Mouse (Mus musculus): ENCODE measurements around the gene Chchd5.

Chchd5 gene

DNA sequence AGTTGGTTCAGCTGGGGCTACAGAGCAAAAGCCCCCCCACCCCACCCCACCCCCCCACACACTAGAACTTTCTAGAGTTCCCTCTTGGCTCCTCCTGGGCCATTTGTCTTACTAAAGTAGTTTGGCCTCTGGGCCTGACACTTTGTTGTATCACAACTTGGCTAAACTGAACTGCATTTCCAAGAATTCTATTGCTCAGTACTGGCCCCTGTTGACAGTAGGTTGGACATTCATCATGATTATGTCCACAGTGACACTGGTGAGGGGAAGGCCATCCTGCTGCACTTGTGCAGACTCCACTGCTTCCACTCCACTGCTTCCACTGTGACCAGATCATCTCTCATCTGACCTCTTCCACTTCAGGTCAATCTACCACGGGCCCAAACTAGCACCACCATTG lies 23.3 kb downstream of the Chchd5 start:
- DNase-seq (ENCODE audit: extremely low spot score): no peak

DNA sequence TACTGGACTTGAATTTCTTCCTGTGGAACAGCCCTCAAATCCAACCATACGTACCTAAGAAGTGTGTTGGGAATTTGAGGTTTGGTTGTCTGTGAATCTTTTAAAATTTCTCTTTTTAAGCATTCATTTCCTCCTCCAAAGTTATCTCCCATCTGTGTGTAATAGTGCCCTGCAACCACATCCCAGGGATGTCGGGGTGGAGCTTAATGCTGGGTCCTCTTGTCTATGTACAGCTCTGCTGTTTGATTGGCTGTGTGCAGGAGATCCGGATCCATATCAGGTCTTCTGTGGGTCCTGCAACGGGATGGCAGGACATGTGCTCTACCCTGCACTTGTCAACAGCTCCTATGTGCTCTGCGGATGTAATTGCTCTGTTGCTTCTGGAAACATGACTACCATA lies 35.3 kb downstream of the Chchd5 start:
- DNase-seq (ENCODE audit: extremely low spot score): no peak

DNA sequence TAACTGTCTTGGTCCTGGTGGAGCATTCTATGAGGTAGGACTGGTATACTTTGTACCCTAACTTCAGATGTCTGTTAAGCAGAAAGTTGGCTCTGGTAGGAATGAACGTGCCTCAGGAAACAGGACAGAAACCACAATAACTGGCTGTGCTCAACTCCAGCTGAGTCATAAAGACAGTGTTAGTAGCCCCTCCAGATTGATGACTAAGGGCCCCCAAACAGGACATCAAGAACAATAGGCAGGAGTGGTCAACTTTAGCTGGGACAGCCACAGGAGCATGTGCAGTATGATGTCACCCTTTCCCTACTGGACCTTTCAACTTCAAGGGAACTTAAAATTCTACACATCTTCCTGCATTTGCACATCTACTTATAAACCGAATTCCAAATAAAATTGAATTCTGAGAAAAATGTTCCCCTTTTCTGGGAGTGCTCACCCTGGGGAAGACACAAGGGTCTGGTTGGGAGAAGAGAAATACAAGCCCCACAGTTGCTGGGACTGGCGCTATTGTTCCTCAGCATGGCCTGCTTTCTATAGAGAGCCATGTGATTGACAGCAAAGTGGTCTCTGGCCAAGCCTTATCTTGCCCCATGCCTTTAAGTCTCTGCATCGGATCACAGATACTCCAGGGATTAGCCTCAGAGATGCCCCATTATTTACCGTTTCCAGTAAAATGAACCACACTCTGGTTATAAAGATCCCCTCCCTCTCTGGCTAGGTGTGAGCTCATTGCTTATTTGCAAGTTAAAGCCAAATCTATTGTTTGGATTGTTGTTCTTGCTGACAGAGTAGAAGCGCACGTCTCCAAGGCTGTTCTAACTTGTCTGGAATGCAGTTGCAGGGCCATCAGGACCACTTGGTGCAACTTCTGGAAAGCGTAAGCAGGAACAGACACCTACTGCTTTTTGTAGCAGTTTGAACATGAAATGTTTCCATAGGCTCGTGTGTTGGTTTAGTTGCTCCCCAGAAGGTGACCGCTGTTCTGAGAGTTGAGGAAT lies 37.3 kb downstream of the Chchd5 start:
- DNase-seq (ENCODE audit: extremely low spot score): no peak

DNA sequence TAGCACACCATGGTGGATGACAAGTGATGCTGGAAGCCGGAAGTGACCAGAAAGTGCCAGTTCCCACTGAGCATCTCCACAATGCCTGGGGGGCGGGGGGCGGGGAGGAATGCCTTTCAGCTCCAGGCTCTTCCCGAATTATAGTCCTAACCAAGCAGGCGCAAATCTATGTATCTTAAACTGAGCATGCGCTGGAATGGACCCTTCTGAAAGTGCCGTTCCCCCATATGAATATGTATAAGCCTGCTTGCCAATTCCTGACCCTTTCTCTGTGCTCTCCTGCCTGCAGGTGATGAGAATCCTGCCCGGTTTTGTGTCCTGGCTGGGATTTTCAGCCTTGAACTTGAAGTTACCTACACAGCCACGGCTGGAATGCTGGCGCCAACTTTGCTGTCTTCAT lies 43.9 kb downstream of the Chchd5 start:
- no peak for DNase-seq (ENCODE audit: extremely low spot score)

DNA sequence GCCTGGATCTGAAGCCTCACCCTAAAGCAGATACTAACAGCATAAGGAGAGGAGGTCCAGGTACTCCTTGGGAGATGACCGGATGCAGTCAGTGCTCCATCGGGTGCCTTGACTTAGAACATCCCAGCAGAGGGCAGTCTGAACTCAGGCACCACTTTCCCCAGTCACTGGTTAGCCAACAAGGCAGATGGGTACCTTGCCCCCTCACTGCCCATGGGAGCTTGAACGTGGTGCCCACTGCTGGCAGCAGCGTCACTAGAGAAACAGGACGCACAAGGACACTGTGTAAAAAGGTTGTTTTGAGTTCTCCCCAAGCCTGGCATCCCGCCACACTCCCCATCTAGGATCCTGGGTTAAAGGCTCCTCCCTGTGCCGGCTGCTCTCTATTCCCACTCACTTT lies 45.0 kb downstream of the Chchd5 start:
- DNase-seq (ENCODE audit: extremely low spot score): peak; percentile 34

DNA sequence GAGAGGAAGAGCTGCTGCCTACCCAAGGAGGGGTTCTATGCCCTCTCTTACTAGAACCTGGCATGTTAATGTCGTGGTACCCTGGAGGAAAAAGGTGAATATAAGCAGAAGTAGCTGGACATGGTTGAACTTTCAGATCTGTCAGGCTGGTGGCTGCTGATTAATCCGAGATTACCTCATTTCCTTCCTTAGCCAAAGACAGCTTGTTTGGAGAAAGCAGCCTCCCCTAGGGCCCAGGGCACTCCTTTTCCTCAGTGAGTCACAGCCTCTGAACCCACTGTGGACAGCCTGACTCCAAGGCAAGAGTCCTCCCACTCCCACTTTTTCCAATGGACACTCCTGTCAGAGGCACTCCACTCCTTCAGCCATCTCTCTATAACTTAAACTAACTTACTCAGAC lies 46.1 kb downstream of the Chchd5 start:
- DNase-seq (ENCODE audit: extremely low spot score): no peak

DNA sequence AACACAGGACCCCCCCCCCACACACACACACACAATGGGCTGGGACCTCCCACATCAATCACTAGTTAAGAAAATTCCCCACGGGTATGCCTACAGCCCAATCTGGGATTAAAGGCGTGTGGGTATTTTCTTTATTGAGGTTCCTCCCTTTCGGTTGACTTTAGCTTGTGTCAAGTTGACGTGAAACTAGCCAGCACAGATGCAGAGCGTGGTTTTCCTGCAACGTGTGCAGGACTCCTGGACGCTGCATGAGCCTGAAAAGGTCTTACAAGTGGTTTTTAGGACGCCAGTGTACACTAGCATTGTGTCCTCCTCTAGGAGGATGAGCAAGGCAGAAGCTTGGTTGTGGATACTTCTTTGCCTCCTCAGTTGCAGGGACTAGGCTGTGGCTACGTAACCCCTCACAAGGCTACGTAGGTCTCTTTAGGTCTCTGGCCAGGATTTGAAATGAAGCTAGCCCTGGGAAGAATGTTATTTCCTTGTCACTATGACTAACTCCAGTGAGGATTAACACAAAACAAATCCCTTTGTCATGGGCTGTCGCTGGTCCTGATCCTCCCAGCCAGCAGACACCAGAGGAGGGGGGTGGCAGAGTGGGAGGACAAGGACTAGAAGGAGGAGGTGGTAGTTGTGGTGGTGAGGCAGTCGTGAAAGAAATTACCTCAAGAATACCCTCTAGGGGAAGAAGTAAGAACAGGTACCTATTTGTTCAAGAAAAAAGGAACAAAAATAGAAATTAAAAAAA lies 47.3 kb downstream of the Chchd5 start:
- no peak for DNase-seq (ENCODE audit: extremely low spot score)

DNA sequence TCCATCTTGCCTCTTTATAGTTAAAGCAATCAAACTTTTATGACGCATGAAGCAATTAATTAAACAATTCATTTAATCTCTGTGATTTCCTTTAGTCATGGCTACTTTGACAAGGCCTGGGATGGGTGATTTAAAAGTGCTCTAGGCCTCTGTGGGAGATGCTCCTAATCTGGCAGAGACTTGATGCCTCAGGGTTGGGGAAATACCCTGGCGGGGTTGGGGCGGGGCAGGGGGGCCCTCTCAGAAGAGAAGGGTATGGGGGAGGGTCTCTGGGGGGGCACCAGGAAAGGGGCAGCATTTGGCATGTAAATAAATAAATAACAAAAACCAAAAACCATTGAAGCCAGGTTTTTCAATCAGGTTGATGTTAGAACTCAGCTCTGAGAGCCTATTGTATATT lies 48.2 kb downstream of the Chchd5 start:
- DNase-seq (ENCODE audit: extremely low spot score): no peak

DNA sequence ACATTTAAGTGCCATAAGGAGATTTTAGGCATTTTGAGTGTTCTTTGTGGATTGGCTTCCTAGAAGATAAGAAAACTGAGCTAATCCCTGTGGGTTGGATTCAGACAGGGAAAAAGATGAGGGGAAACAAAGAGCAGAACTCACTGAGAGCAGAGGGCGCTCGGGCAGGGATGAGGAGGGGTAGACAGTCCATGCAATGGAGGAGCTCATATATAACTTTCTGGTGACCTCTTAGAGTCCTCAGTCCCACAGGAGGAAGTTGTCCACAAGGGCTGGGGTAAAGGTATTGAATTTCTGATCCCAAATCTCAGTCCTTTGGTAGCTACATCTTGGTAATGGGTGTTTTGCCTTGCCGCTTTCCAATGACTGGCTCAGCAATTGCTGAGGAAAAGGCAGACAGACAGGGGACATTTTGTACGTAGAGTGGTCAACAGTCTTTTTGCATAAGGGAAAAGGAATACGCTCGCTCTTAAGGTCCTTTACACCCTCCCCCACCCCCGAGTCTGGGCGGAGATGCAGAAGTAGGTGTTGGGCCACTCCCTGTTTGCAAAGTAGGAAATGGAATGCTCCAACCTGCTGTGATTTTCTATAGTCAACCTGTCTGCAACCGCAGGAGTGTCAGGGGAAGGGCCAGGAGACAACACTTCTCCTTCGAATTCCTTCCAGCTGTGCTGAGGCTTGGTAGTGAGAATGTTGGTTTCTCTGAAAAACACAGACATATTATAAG lies 48.8 kb downstream of the Chchd5 start:
- DNase-seq (ENCODE audit: extremely low spot score): no peak

DNA sequence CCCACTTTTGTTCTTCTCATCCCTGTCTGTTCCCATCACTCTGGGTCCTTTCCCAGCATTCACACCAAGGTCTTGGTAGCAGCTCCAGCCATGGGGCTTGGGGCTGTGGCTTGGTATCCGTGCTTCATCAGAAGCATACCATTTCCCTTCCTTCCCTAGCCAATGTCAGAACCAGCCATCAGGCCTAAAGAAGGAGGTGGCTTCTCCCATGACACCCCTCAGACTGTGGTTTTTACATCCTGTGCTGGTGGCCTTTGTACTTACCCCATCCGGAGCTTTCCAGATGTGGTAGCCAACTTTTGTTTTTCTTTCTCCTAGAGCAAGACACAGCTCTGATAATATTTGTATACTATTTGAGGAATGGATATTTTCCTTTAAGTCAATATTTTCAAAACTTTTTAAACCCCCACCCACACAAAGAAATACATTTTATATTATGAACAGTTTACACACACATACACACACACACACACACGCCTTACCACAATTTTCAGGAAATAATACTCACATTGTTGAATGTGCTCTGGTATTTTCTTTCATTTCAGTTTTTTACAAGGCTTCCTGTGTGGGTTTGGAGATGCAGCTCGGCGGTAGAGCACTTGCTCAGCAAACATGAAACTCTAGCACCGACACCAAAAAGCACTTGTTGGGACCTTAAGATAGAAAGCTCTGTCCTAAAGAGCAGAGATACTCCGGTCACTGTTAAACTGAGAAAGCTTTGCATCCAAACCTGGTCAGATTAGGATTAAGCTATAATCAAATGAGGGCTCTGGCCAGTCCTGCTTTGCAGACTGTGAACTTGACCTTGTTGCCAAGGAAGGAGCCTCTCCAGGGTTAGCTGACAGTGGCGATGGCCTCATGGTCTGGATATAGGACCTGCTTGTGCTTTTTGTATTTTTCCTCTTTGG lies 50.7 kb downstream of the Chchd5 start:
- DNase-seq (ENCODE audit: extremely low spot score): no peak

DNA sequence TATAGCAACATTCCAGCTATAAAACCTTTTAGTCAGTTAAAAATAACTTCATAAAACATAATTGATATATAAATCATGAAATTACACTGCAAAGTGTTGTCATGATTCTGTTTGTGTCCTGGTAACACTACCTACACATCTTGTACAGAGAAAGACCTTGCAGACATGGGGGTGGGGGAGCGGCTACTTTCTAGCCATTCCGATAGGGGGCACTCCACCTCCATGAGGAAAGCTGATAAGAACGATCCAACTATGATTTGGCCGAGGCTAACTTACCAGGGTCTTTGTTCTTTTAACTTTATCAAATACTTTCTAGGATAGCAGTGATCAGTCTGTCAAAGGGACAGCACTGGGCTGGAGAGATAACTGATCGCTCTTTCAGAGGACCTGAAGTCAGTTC lies 52.0 kb downstream of the Chchd5 start:
- DNase-seq (ENCODE audit: extremely low spot score): no peak

DNA sequence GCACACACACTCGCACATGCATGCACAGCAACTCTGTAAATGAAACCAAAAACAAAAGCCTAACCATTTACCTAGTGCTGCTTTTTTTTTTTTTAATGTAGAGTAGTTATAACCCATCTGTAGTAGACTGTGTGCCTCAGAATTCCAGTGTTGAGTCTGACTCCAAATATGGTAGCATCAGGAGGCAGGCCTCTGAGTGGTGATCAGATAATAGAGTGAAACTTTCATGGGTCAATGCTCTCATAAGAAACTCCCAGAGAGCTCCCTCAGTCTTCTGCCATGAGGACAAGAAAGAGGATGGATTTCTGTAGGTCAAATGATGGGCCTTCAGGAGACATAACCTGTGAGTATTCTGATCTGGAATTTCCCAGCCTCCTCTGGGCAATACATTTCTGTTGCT lies 52.9 kb downstream of the Chchd5 start:
- DNase-seq (ENCODE audit: extremely low spot score): no peak

DNA sequence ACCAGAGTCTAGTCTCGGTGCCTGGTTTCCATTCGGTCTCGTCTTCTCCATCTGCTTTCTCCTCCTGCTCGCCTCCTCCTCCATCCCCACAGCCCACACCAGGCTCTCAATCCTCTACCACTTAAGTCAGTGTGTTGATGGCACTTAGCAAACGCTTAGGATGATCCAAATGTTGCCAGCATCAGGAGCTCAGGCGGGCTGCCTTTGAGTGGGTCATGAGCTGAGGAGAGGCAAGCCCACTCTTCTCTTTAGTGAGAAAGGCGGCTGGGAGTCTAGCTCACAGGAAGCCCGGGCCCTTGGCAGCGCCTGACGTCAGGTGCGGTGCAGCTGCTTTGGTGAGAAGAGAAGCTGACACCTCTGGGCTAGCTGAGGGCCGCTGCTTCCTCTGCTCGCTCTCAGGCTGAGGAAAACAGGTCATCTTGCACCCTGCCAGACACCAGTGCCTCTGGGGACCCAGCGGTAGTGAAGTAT lies 54.1 kb downstream of the Chchd5 start:
- no peak for DNase-seq (ENCODE audit: extremely low spot score)

Measured in embryo, embryonic 9.5 days (tissue).